Mouse (Mus musculus) forebrain, embryonic 15.5 days (tissue): Measurements from ENCODE around the gene Ak8. TPM values are rescaled to one million over a fixed set of nuclear protein-coding genes. Genes with fewer than 3 reads are reported as not detected.

ENCODE experiments used
- ATAC-seq: fragments of 200-750 bp; cut with Nextera tagmentation; replicated peaks from 2 replicates; pipeline ENCODE4 v1.8.0; 2017; ENCODE audit warnings: mild to moderate bottlenecking, moderate TSS enrichment, moderate library complexity
- H3K27ac ChIP-seq: fragments of 300-500 bp; sonication (generic); replicated peaks from 2 replicates; pipeline ENCODE4 v1.5.1; 2015; ENCODE audit warnings: mild to moderate bottlenecking, inconsistent platforms
- H3K27me3 ChIP-seq: fragments of 300-500 bp; sonication (generic); 2 replicates; pipeline ENCODE4 v1.6.1; 2015; ENCODE audit warnings: inconsistent platforms
- H3K36me3 ChIP-seq: fragments of 300-500 bp; sonication (generic); 2 replicates; pipeline ENCODE4 v1.6.1; 2015; ENCODE audit warnings: mild to moderate bottlenecking, inconsistent platforms
- H3K4me1 ChIP-seq: fragments of 300-500 bp; sonication (generic); 2 replicates; pipeline ENCODE4 v1.6.1; 2015; ENCODE audit warnings: inconsistent platforms
- H3K4me2 ChIP-seq: fragments of 300-500 bp; sonication (generic); replicated peaks from 2 replicates; pipeline ENCODE4 v1.6.1; 2015; ENCODE audit warnings: mild to moderate bottlenecking, inconsistent platforms
- H3K4me3 ChIP-seq: fragments of 300-500 bp; sonication (generic); 2 replicates; pipeline ENCODE4 v1.5.1; 2015; ENCODE audit warnings: mild to moderate bottlenecking, inconsistent platforms
- H3K9ac ChIP-seq: fragments of 300-500 bp; sonication (generic); replicated peaks from 2 replicates; pipeline ENCODE4 v1.6.1; 2015; ENCODE audit warnings: mild to moderate bottlenecking, inconsistent platforms
- H3K9me3 ChIP-seq: fragments of 300-500 bp; sonication (generic); 2 replicates; pipeline ENCODE4 v1.6.1; 2016; ENCODE audit warnings: inconsistent platforms
- whole genome bisulfite sequencing: fragments of 180-500 bp; shearing (Covaris S2); methylation state at CpG from one replicate; pipeline ENCODE4 v1.1.7; 2015; ENCODE audit warnings: mixed read lengths; 5-methylcytosine and 5-hydroxymethylcytosine counted together
- microRNA-seq: library from miRNA; unstranded; fragments of <30 nt; microRNA quantifications from one replicate; pipeline ENCODE4, GENCODE M21; 2016
- polyA plus RNA-seq: library from polyadenylated mRNA; unstranded; fragments of >200 nt; fragmentation: Nextera tagmentation; extraction: Ambion mirVana; gene quantifications from 2 replicates; pipeline ENCODE4 v1.2.1, GENCODE M21; 2015

The Ak8 gene
- polyA plus RNA-seq, 1 experiment from 2014 or later, result 1.7 TPM

- H3K27me3 ChIP-seq, result no peaks in the 10 kb centered on the region
- WGBS, result 99% methylated on average over 2 of the region's 2 CpGs
- H3K4me2 ChIP-seq, result no peak overlapping the region
- no peaks in the 10 kb centered on the region for H3K9me3 ChIP-seq
- no peak overlapping the region for H3K4me3 ChIP-seq
- ATAC-seq, result no peak
- H3K27ac ChIP-seq, result no peak overlapping the region
- H3K36me3 ChIP-seq, result peaks cover 42% of the 10 kb centered on the region
- no peak overlapping the region for H3K9ac ChIP-seq
- H3K4me1 ChIP-seq, result no peaks in the 10 kb centered on the region; the same call in 1 of the 2 replicates
Measured at GRCm38 (mm10) chr2:28855773-28856172, 155.8 kb downstream of the Ak8 start.

- no peaks in the 10 kb centered on the region; the same call in 1 of the 2 replicates for H3K4me1 ChIP-seq
- no peaks in the 10 kb centered on the region for H3K9me3 ChIP-seq
- H3K4me3 ChIP-seq, result no peak overlapping the region
- 98% methylated on average over 4 of the region's 4 CpGs for WGBS
- no peak overlapping the region for H3K4me2 ChIP-seq
- no peak overlapping the region for H3K9ac ChIP-seq
- H3K27me3 ChIP-seq, result no peaks in the 10 kb centered on the region
- peaks cover 66% of the 10 kb centered on the region for H3K36me3 ChIP-seq
- no peak for ATAC-seq
- no peak overlapping the region for H3K27ac ChIP-seq
Measured at GRCm38 (mm10) chr2:28859303-28859702, 159.3 kb downstream of the Ak8 start.

DNA sequence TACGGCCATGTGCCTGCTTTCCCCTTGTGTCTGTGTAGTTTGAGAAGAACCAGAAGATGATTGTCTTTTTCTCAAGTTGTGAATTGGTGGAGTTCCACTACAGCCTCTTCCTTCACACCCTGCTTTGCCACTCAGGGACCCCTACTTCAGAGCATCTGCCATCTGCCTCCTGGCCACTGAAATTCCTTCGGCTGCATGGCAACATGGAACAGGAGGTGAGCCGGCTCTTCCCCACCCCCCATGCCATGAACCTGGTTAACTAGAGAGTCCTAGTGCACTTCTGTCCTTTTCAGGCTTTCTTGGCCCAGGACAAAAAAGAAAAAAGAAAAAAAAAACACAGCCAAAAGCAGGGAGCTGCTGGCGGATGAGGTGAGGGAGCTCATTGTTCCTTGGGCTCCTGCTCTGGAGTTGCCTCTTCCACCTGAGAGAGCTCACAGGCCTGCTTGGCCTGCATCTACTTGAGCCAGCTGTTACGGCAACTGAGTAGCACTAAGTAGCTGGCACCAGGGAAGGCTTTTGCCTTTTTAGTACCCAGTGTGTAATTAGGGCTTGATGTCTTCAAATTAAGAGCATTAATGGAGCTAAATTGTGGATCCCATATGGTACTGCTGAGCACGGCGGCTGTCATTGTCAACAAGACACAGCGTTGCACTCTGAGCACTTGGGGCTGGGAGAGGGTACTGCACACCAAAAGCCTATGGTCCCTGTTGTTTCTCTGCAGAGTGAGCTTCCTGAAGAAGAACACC is 160.9 kb downstream of the Ak8 start:
- no peaks in the 10 kb centered on the region; the same call in 1 of the 2 replicates for H3K4me1 ChIP-seq
- H3K9me3 ChIP-seq, result no peaks in the 10 kb centered on the region
- H3K4me2 ChIP-seq, result no peak overlapping the region
- no peak overlapping the region for H3K9ac ChIP-seq
- H3K27ac ChIP-seq, result no peak overlapping the region
- ATAC-seq, result 0 out of 2 replicates have a peak, but pooled peaks have one; percentile 19
- peaks cover 62% of the 10 kb centered on the region for H3K36me3 ChIP-seq
- WGBS, result 60% methylated on average over 8 of the region's 8 CpGs
- H3K4me3 ChIP-seq, result no peak overlapping the region
- H3K27me3 ChIP-seq, result no peaks in the 10 kb centered on the region

Small RNA genes within 50 kb of the gene (microRNA-seq; reads per million reads assigned to microRNA genes)
- 2.0 reads per million for gene Mir3088

Other genes with a start within 250 kb of the Ak8 start
- gene 1700007K13Rik, start 233.8 kb upstream of the Ak8 start, polyA plus RNA-seq, result 1.1 and 3.2 TPM in 2 replicates
- 49.5 and 49.6 TPM in 2 replicates for gene Mrps2, start 232.1 kb upstream of the Ak8 start, polyA plus RNA-seq
- 0.50 and 0.68 TPM in 2 replicates for gene Gbgt1, start 203.3 kb upstream of the Ak8 start, polyA plus RNA-seq
- 0.60 and 0.92 TPM in 2 replicates for gene Gm10134, start 194.1 kb upstream of the Ak8 start, polyA plus RNA-seq
- 84.6 and 87.8 TPM in 2 replicates for gene Ralgds, start 187.0 kb upstream of the Ak8 start, polyA plus RNA-seq
- 0.10 TPM in 1 of 2 replicates, not detected in the other for gene Cel, start 136.8 kb upstream of the Ak8 start, polyA plus RNA-seq
- gene Gtf3c5, start 116.4 kb upstream of the Ak8 start, polyA plus RNA-seq, result 41.8 and 42.3 TPM in 2 replicates
- gene Gfi1b, start 78.2 kb upstream of the Ak8 start, polyA plus RNA-seq, result not detected in 2 replicates
- gene Tsc1, start 58.9 kb upstream of the Ak8 start, polyA plus RNA-seq, result 35.8 and 38.4 TPM in 2 replicates
- gene Spaca9, start 437 bp upstream of the Ak8 start, polyA plus RNA-seq, result 1.5 and 1.8 TPM in 2 replicates
- gene Gtf3c4, start 140.2 kb downstream of the Ak8 start, polyA plus RNA-seq, result 21.8 and 23.1 TPM in 2 replicates
- gene Ddx31, start 140.2 kb downstream of the Ak8 start, polyA plus RNA-seq, result 17.2 and 17.3 TPM in 2 replicates
- 0.70 and 1.3 TPM in 2 replicates for gene Barhl1, start 216.5 kb downstream of the Ak8 start, polyA plus RNA-seq